Mouse (Mus musculus): ENCODE measurements around the gene Ntn1.

Ntn1 gene

DNA sequence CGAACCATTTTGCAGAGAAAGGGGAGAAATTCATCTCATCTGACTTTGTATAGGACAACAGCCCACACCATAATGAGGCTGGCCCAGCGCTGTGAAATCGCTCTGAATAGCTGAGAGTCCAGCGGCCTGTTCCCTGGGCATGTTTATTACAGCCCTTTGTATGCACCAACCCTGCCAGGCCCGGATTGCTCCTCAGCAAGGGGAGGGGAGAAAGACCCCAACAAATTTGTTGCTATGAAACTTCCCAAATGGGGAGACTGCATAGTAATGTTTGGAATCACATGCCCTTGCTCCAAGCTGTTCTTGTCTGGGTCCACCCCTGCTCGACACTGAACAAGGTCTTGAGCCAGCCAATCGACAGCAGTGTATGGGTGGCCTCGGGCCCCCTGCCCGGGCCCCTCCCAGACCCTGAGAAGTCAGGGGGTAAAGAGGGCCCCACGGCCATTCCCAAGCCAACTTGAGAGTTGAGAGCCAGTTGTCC, 126.3 kb downstream of the Ntn1 start:
- no peak for DNase-seq (ENCODE audit: extremely low spot score, low read depth, low spot score)

DNA sequence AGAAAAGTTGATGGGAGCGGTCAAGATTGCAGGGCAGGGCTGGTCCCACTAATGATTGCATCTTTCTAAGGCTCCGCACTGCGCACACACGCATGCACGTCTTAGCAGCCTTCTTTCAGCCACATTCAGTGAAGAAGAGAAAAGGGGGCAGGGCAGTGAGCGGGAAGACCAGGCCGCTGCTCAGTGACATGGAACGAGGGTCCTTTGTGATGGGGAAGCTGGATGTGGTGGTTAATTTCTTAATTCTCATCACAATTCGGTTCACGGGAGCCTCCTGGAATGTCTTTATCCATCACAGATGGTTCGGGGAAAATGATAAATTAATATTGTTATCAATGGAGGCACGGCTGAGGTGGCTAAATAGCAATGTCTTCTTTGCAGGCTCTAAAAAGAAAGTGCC, 126.8 kb downstream of the Ntn1 start:
- no peak for DNase-seq (ENCODE audit: extremely low spot score, low read depth, low spot score)

DNA sequence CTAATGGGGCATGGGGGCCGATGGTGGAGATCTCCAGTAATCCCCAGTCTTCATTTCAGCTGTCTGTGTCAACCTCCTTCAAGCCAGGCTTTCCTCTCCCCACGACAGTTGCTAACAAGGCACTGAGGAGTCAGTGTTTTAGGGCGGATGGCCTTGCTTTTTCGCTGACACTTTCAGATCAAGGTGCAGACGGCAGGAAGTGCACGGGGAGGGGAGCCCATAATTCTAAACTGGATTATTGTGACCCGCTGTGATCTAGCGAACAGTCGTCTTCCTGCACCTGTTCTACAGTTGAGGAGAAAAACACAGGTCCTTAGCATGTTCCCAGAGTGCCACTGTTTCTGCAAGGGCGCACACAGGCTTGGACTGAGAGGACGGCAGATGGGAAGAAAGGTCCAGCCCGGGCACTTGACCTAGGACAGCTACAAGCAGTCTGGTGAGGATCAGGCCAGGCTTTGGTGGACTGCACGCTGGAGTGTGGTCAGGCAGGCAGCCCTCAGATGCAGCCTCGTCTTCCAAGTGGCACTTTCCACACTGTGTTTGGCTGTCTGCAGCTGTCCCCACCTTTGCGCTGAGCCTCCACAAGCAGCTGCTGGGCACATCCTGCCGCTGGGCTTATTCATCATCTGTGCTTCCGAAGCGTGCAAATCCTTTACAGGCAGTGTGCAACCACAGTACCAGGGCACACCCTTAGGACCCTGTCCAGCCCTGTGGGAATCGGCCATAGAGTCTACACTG, 129.7 kb downstream of the Ntn1 start:
- no peak for DNase-seq (ENCODE audit: extremely low spot score, low read depth, low spot score)

DNA sequence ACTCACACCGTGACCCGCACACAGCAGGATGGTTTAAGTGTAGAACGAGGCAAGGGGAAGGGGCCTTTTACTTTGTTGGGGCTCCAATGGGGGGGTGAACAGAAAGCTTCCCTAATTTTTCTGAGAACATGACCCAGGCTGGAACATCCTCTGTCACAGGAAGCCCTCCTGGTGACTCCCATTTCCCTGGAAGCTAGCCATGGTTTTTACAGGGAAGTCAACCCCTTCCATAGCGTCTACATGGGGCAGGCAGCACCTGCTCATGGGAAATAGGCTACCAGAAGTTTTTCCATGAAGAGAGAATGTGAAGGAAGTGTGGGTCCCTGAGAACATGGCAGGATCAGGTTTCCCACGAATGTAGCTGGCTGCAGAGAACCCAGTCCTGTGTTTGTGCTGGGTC, 136.3 kb downstream of the Ntn1 start:
- DNase-seq (ENCODE audit: extremely low spot score, low read depth, low spot score): no peak

DNA sequence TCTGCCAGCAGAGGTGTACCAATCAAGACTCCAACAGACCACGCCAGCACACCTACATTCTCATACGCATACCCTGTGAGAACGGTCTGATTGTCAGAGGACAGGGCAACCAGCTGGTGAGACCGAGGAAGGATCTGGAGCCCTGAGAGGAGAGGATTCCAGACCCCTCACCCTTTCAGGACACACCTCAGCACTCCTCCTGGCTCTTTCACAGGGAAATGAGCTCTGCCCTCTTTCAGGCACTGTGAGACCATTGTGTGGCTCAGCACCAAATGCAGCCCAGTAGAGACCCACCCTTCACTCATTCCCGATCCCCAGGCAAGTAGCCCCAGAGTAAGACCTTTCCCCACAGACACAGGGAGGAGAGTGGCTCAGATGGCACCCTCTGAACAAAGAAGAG, 137.5 kb downstream of the Ntn1 start:
- DNase-seq (ENCODE audit: extremely low spot score, low read depth, low spot score): no peak

DNA sequence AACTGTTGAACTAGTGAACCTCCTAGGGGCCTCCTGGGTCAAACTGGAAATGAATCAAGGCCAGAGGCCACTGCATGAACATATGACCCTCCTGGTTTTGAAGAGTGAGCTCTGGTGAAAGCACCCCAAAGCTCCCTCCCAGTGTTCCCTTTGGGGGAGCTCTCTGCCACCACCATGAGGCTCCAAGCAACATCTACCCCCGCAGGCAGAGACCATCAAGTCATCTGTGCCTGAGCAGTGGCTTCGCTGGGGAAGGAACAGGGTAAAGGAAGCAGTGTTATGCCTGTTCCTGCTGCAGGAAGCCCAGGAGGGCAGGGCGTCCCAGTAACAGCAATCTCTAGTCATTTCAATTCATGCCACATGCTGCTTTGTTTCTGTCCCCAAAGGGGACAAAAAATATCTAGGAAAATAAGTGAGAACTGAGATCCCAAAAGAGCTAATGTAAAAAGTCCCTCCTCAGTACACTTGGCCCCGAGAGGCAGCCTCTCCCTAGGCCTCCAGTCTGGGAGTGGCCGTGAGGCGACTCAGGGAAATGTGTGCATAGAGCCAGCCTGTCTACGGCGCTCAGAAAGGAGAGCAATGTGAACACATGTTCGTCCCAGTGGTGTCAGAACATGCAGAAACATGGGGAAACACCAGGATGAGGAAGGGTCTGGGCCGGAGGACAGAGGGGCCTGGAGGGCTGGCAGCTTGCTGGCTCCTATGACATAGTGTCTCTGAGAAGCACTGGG, 139.3 kb downstream of the Ntn1 start:
- DNase-seq (ENCODE audit: extremely low spot score, low read depth, low spot score): no peak

DNA sequence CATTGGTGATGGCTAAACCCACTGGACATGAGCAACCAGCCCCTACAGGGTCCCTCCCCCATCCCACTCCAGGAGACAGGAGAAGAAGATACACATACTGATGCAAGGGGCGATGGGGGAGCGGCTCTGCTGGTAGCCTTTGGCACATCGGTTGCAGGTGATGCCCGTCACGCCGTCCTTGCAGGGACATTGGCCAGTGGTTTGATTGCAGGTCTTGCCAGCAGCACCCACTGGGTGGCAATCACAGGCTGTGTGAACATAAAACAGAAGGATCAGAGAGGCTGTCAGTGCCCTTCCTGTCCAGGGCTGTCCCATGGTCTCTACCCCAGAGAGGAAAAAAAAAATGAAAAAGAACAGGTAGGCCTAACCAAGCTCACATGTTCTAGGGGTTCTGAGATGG, 140.2 kb downstream of the Ntn1 start:
- DNase-seq (ENCODE audit: extremely low spot score, low read depth, low spot score): no peak

DNA sequence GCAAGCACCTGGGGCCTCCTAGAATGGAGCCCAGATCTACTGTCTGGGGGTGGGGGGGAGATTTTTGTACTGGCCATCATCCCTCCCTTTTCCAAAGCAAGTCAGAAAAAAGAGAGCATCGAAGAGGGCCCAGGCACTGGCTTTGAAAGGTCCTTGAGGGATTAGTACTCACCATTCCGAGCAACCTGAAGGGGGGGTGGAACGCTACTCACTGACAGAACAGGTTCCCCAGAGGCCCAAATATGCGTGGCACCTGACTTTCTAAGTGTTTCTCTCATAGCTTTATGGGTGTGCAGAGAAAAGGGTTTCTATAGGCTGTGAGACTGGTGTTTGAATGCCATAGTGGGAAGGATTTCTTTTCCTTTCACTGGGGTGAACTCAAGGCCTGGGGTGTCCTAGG, 142.1 kb downstream of the Ntn1 start:
- no peak for DNase-seq (ENCODE audit: extremely low spot score, low read depth, low spot score)

DNA sequence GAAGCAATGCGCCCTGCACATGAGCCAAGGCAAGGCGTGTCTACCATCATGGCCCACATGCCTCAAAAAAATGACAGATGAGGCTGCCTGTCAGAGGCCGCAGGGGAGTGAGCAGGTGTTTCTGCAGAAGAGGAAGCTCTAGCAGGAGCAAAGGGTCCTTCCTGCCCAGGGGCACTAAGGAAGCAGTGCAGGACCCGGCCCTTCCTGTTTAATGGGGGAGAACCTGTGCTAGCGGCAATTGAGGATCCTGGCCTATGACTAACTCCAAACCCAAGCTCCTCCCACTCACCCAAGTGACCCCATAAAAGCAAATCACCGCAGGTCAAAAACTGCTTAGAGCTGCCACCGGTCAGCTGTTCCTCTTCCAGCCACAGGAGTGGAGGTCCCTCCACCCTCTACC, 147.1 kb downstream of the Ntn1 start:
- no peak for DNase-seq (ENCODE audit: extremely low spot score, low read depth, low spot score)

DNA sequence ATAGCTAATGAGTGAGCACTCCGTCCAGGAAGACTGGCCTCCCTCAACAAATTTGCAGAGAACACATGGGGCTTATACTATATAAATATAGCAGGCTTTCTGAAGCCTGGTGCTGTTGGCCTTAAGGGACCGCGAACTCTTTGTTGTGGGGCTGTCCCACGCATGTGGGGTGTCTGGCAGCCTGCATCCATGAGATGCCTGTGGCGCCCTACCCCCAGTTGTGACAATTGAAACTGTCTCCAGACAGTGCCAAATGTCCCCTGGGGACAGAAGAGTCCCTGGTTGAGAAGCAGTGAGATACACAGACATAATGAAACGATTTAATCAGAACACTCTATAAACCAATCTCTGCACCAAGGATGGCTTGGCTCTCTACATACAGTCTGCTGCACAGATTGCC, 150.5 kb downstream of the Ntn1 start:
- no peak for DNase-seq (ENCODE audit: extremely low spot score, low read depth, low spot score)

DNA sequence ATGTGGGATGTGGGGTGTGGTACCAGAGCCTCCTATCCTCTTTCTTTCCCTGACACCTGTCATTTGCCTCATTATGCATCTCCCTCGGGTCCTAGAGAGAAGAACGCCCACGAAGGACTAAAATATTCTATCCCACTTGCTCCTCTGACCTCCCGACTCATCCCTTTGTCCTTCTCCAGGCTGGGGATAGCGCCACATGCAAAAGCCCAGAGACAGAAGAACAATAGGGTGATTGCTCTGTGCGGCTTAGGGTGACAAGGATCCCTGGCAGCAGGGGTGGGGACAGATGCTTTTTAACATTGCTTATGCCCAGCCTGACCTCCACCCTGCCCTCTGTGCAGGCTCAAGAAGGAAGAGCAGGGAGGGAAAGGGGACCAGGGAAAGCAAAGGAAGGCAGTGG, 152.7 kb downstream of the Ntn1 start:
- no peak for DNase-seq (ENCODE audit: extremely low spot score, low read depth, low spot score)

DNA sequence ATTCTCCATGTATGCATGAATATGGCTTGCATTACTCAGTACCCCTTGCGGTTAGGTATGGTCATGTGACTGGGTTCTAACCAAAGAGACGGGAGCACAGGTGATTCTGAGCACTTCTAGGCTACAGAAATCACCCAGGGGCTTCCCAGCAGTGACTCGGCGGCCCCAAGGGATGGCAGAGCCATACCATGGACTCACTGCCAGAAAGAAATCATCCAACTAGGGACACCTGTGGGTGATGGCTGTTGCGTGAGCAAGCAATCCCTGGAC, 155.7 kb downstream of the Ntn1 start:
- no peak for DNase-seq (ENCODE audit: extremely low spot score, low read depth, low spot score)

DNA sequence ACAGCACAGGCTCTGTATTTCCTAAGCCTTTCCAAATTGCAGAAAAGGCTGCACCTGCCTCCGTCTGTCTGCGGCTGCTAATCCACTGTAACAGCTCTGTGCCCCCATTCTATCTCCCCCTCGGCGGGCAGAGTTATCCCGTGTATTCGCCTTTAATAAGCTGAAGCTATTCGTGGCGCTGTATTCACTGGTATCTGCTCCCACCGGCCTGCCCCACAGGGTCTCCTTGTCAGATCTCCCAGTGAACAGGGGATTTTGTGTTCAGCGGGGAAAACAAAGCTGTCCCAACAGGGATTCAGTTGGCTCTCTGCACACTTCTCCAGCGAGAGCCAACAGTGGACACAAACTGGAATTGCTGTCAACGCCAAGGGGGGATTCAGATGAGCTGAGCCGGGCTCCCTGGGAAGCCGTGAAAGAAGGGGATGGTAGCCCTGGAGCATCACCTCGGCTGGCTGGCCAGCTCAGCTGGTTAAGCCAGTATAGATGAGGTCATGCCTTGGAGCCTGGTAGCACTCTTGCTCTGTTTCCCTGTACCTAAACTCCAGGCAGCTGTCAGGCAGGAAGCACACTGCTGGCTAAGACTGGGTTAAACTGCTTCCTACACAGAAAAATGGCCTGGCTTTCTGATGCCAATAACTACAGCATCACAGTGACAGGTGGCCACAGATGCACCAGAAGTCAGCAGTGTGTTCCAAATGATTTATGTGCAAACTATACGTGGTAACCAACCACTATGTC, 156.2 kb downstream of the Ntn1 start:
- DNase-seq (ENCODE audit: extremely low spot score, low read depth, low spot score): no peak

DNA sequence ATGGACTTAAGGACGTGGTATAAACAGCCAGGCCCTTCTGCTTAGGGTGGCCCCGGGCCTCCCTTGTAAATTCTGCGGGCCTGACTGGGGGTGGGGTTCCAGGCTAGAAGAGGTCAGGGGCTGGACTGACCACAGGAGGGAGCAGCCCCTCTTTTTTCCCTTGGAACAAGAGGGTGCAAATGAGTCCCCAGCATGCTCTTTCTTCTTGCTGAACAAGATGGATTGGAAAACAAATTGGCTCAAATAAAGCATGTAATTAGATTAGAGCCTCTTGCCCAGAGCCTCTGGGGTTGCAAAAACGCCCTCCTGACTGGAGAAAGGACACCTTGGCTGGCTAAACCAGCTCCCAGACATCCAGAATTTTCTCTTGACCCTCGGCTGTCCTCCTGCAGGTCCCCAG, 160.9 kb downstream of the Ntn1 start:
- no peak for DNase-seq (ENCODE audit: extremely low spot score, low read depth, low spot score)

DNA sequence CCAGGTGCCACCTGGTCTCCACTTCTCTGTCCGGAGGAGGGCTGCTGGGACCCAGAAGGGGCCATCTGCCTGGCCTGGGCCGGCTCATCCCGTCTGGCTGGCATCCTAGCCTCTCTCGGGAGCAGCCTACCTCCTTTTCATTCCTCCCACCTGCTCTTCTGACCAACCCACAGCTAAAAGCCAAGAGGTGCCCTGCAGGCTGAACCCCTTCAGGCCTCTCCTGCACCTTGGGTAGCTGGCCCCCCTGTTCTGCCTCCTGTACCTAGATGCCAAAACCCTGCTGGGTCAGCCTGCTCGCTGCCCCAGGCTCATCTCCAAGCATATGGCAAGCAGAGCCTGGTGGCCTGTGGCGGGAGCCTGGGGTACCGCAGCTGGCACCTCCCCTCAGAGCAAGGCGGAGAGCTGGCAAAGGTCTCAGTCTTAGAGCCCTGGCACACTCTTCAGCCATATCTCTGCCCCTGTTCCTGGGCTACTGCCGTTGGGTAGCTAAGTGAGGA, 167.1 kb downstream of the Ntn1 start:
- no peak for DNase-seq (ENCODE audit: extremely low spot score, low read depth, low spot score)

DNA sequence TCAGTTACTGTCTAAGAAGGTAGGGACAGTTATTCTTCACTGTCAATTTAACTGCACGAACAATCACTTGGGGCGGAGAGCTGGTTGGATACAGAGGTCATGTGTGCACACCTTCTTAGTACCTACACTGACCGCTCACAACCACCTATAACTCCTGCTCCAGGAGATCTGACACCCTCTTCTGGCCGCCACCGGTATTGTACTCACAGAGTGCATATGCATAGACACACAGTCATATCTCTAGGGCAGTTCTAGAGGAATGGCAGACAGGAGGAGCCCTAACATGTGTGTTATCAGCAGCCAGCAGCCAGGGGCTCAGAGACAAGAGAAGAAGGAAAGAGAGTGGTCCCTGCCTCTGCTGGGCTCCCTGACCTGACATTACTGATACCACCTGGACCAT, 169.1 kb downstream of the Ntn1 start:
- DNase-seq (ENCODE audit: extremely low spot score, low read depth, low spot score): no peak

DNA sequence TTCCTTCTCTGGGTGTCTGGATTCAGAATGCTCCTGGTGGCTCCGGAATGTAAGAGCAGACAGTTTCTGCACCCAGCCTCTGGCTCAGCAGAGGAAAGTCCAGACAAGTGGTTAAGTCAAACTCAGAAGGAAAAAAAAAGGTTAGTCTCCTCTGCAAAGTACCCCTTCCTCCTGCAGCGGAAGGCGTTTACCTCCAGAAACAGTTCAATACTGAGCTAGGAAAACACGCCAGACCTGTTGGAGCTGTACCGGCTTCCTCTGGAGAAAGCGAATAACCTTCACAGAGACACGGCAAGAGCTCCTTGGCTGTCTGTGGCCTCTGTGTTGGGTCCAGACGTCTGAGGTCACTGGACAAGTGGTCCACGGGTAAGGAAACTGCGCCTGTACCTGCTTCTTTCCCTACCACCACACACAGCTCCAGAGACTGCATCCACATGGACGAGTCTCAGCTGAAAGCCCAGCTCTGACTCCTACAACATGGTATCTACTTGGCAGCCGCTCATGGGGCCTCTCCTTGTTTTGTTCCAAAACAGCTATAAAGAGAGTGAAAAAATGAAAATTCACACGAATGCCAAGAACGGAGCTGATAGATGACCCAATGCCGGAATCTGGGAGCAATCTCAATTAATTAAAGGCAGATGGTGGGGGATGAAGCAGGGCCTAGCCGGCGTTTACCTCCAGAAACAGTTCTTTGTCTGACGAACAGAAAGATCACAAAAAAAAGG, 171.5 kb downstream of the Ntn1 start:
- DNase-seq (ENCODE audit: extremely low spot score, low read depth, low spot score): peak; percentile 26

DNA sequence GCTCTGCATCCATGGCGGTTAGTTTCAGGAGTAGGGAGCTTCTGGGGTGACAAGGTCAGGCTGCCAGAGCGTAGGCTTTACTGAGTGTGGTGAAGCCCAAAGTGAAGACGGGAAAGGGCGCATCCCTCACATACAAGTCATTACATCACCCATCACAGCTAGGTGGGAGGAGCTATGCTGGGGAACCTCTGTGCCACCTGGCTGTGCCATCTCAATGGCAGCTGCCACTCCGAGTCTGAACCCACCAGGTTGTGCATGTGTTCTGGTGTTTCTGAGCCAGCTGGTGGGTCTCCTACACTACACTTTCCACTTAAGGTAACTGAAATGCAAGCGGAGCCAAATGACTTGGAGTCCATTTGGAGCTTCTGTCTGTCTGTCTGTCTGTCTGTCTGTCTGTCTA, 172.8 kb downstream of the Ntn1 start:
- DNase-seq (ENCODE audit: extremely low spot score, low read depth, low spot score): no peak

DNA sequence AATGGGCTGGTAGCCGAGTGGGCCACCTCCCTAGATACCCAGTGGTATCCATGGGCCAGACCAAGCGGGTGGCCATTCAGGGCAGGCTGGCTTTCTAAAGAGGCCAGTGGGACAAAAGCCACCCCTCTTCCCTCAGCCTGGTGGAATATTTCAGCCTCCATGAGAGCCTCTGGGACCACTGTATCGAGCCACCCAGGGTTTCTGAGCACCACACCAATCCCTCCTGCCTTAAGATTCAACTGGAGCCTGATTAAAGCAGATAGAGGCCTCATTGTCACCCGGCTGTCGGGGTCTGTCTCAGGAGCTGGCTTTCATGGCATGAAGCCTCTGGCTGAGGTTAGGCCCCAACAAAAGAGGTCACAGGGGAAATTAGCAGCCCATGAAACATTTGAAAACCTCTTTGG, 174.0 kb downstream of the Ntn1 start:
- no peak for DNase-seq (ENCODE audit: extremely low spot score, low read depth, low spot score)

DNA sequence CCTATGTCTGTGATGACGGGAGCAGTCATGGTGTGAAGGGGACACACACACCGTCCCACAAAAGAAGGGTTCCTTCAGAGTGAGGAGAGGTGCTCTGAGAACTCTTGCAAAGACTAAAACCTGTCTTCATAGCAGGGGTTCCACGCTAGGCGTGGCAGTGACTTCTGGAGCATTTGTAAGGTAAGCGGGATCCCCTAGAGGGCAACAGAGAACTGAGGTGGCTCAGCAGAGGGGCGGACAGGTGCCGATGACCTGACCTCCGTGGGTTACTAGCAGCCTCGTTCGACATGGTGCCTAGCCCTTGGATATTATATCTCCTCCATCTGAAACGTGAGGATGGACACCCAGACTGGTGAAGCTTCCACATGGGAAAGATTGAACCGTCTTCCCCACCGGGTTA, 177.5 kb downstream of the Ntn1 start:
- no peak for DNase-seq (ENCODE audit: extremely low spot score, low read depth, low spot score)

DNA sequence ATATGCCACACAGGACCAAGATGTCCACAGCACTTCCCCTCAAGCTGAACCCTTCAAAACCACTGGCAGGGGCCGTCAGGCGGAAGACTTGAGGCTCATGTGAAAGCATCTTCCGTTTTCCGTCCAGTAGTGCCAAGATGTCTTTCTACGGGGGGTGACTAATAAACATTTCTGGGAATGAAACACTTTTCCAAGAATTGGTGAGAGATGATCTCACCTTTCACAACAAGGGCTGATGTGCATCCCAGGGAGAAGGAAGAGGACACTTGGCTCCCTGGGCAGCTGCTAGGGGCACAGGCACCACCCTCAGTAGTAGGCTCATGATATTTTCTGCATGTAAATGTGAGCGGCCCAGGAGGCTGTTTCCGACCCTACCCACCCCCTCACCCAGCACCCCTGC, 178.4 kb downstream of the Ntn1 start:
- DNase-seq (ENCODE audit: extremely low spot score, low read depth, low spot score): no peak

Measured in hindlimb bud, embryonic 11.5 days (tissue).